Mouse (Mus musculus): ENCODE data around the gene Abat. TPM values are rescaled to one million over a fixed set of nuclear protein-coding genes. Genes with fewer than 3 reads are reported as not detected.

Abat gene
- polyA plus RNA-seq, 1 experiment from 2014 or later: 16.8 TPM

DNA sequence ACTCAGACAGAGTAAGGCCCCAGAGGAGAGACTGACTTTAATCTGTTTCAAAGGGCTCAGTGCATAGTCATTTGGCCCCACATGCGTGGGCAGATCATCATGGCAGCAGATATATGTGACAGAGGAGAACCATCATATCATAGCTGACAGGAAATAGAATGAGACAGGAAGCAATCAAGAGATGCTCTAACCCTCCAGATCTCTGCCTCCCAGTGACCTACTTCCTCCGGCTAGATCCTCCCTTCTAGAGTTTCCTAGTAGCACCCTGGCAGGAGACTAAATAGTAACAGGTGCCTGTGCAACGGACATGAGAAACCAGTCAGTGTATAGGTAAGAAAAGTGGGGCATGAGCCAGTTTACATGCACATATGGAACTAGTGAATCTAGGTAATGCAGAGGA, 97.2 kb downstream of the Abat start:
- WGBS: 69% methylated on average over 3 of the region's 3 CpGs
- TF ChIP-seq CTCF (IDR thresholded peaks at IDR 0.05; ENCODE audit: low read depth): no peak
- no peaks in the 10 kb centered on the region for H3K27me3 ChIP-seq (ENCODE audit: insufficient read depth, low read length)

DNA sequence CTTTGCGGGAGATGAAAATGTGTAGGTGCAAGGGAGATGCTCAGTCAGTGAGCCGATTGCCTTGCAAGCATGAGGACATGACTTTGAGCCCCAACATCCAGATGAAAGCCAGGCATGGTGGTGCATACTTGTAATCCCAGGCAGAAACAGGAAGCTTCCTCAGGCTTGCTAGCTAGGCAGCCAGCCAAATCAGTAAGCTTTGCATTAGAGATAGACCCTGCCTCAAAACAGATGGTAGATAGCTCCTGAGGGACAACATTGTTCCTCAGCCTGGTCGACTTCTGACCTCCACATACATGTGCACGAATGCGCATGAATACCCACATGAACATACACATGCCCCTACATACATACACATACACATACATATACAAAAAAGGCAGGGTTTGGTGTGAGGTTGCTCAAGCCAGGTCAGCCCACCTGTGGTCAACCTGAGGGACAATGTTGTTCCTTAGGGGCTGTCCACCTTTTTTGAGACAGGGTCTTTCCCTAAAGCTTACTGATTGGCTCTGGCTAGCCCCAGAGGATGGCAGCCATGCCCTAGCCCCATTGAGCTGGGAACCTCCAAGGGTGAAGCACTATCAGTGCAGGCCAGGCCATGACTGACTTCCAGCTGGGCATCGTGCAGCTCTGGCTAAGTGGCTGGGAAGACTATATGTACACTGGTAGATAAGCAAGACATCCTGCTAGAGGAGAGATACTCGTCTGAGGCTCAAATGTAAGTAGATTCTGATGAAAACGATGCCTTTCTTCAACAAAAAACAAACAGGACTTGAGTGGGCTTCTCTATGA, 99.2 kb downstream of the Abat start:
- ATAC-seq (ENCODE audit: insufficient read depth) (no peak), DNase-seq (no peak)
- H3K27me3 ChIP-seq (ENCODE audit: insufficient read depth, low read length): no peaks in the 10 kb centered on the region
- WGBS: 82% methylated on average over 8 of the region's 8 CpGs
- no peaks in the 10 kb centered on the region for H3K4me1 ChIP-seq (ENCODE audit: insufficient read depth)
- no peaks in the 10 kb centered on the region for H3K9me3 ChIP-seq (ENCODE audit: low read depth, low read length)
- TF ChIP-seq CTCF (IDR thresholded peaks at IDR 0.05; ENCODE audit: low read depth): no peak
- 0 out of 2 replicates have a peak, but pooled peaks cover 3% of the 10 kb centered on the region for H3K36me3 ChIP-seq (ENCODE audit: insufficient read depth)
- H3K4me3 ChIP-seq (ENCODE audit: low read depth, low read length): no peak overlapping the region
- H3K9ac ChIP-seq: no peak overlapping the region
- H3K4me2 ChIP-seq: no peak overlapping the region
- H3K27ac ChIP-seq (ENCODE audit: low read depth): no peak overlapping the region

More for the DNA sequence above, 97.2 kb downstream of the Abat start:
- ATAC-seq (ENCODE audit: insufficient read depth): no peak
- no peaks in the 10 kb centered on the region for H3K9me3 ChIP-seq (ENCODE audit: low read depth, low read length)
- no peak overlapping the region for H3K9ac ChIP-seq
- DNase-seq: no peak
- no peak overlapping the region for H3K27ac ChIP-seq (ENCODE audit: low read depth)
- no peaks in the 10 kb centered on the region for H3K4me1 ChIP-seq (ENCODE audit: insufficient read depth)
- no peak overlapping the region for H3K4me3 ChIP-seq (ENCODE audit: low read depth, low read length)
- 0 out of 2 replicates have a peak, but pooled peaks cover 3% of the 10 kb centered on the region for H3K36me3 ChIP-seq (ENCODE audit: insufficient read depth)
- no peak overlapping the region for H3K4me2 ChIP-seq

DNA sequence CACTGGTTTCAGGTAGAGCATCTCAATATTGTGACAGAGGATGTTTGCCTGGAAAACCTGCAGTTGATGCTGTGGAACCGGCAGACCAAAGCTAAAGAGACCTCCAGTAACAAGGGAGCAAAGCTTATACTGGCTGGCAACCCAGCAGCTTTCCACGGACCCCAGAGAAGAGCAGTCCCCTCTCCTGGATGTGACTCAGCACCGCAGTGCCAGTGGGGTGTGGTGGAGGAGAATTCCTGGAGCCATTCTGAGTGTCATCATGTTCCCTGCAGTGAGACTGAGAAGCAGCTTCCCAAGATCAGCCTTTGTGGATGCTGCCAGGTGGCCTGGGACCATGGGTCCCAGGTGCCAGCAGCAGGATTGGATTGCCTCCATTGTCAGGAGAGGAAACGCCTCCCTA, 99.8 kb downstream of the Abat start:
- Histone ChIP-seq H3K4me3 (ENCODE audit: low read depth, low read length) (no peak overlapping the region), H3K9me3 (ENCODE audit: low read depth, low read length) (no peaks in the 10 kb centered on the region), H3K4me2 (no peak overlapping the region), H3K27me3 (ENCODE audit: insufficient read depth, low read length) (no peaks in the 10 kb centered on the region), H3K27ac (ENCODE audit: low read depth) (no peak overlapping the region), H3K9ac (no peak overlapping the region), H3K36me3 (ENCODE audit: insufficient read depth) (0 out of 2 replicates have a peak, but pooled peaks cover 3% of the 10 kb centered on the region), H3K4me1 (ENCODE audit: insufficient read depth) (no peaks in the 10 kb centered on the region)
- no peak for DNase-seq
- 78% methylated on average over 4 of the region's 4 CpGs for WGBS
- ATAC-seq (ENCODE audit: insufficient read depth): no peak
- TF ChIP-seq CTCF (IDR thresholded peaks at IDR 0.05; ENCODE audit: low read depth): no peak

DNA sequence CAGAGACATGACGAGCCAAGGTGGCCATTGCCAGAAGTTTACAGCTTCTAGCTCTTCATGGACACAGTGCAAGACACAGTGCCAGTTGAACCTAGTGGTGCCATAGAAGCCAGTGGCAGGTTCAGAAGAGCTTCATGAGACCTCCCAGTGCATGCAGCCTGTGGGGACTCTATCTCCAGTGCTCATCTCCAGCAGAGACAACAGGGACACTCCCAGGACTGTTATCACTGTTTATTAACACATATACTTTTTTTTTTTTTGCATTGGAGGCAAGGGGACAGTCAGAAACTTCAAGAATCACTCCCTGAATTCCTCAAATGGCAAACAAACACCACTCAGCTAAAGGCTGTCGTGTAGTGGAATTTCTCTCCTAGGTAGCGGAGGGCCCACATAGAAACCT, 100.2 kb downstream of the Abat start:
- Histone ChIP-seq H3K4me2 (no peak overlapping the region), H3K27me3 (ENCODE audit: insufficient read depth, low read length) (no peaks in the 10 kb centered on the region), H3K4me3 (ENCODE audit: low read depth, low read length) (no peak overlapping the region), H3K36me3 (ENCODE audit: insufficient read depth) (0 out of 2 replicates have a peak, but pooled peaks cover 3% of the 10 kb centered on the region), H3K9me3 (ENCODE audit: low read depth, low read length) (no peaks in the 10 kb centered on the region), H3K27ac (ENCODE audit: low read depth) (no peak overlapping the region), H3K9ac (no peak overlapping the region), H3K4me1 (ENCODE audit: insufficient read depth) (no peaks in the 10 kb centered on the region)
- ATAC-seq (ENCODE audit: insufficient read depth) (no peak), DNase-seq (no peak)
- TF ChIP-seq CTCF (IDR thresholded peaks at IDR 0.05; ENCODE audit: low read depth): no peak
- WGBS: 75% methylated on average over 3 of the region's 3 CpGs

DNA sequence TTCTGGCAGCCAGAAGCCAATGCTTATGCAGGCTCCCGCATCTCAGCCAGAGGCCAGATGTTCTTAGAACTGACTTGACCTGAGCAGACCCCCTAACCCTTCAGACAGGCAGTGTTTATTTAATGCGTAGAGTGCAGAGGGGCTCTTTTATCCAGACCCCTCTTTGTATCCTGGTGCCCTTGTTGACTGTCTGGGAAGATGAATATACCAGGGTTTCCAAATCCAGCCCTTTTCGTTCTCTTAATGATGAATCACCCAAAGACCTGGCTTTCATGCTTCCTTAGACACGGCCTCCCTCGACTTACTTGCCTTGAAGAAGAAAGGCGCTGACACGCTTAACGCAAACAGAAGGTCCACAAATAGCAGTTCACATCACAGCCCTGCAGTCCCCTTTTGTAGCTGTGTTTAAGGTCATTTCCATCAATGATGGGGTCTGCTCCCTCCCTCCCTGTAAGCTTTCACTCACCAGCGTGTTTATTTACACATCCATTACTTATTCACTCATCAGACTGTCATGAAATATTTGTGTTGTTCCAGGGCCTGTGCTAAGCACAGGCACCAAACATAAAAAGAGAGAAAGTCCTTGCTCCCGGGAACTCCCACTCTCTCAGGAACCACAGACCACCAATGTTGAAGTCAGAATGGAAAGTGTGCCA, 106.6 kb downstream of the Abat start:
- Histone ChIP-seq H3K27ac (ENCODE audit: low read depth) (no peak overlapping the region), H3K4me1 (ENCODE audit: insufficient read depth) (no peaks in the 10 kb centered on the region), H3K4me3 (ENCODE audit: low read depth, low read length) (no peak overlapping the region), H3K27me3 (ENCODE audit: insufficient read depth, low read length) (no peaks in the 10 kb centered on the region), H3K9me3 (ENCODE audit: low read depth, low read length) (no peaks in the 10 kb centered on the region), H3K4me2 (no peak overlapping the region), H3K36me3 (ENCODE audit: insufficient read depth) (no peaks in the 10 kb centered on the region), H3K9ac (no peak overlapping the region)
- ATAC-seq (ENCODE audit: insufficient read depth) (peak; percentile 45), DNase-seq (peak; percentile 38)
- TF ChIP-seq CTCF (IDR thresholded peaks at IDR 0.05; ENCODE audit: low read depth): no peak
- WGBS: 13% methylated on average over 10 of the region's 10 CpGs

DNA sequence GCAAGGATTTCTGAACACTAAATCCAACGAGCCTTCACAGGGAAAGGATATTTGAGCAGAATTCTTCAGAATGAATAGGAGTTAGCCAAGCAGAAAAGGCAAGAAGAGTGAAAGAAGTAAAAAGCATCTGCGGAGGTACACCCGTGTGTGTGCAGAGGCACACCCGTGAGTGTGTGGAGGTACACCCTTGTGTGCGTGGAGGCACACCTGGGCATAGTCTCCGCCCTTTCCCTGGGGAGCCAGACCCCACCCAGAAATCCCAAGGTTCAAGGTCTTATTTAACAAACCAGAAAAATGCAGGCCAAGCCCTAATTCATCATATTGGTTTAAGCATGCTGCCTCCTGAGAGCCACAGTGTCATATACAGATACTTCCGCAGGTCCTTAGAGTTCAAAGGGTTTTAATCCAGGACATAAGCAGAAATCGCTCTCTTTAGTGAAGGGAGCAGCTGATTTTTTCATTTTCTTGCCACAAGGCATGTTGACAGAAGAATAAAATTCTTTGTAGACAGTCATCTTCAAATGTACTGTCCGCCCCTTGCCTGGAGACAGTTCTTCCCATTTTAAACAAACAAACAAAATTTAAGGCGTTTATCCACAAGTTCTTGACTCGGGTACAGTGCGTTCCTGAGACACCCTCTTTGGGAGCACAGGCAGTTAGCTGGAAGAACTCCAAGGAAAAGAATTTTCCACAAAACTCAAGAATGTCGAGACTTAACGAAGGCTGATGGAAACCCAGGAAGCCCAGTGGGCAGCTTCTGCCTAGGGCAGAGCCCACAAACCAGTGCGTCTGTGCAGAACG, 107.3 kb downstream of the Abat start:
- no peak; the same call in 1 of the 2 replicates for ATAC-seq (ENCODE audit: insufficient read depth)
- no peak overlapping the region for H3K4me3 ChIP-seq (ENCODE audit: low read depth, low read length)
- peak; percentile 34 for DNase-seq
- TF ChIP-seq CTCF (IDR thresholded peaks at IDR 0.05; ENCODE audit: low read depth): no peak
- no peaks in the 10 kb centered on the region for H3K27me3 ChIP-seq (ENCODE audit: insufficient read depth, low read length)
- H3K4me2 ChIP-seq: no peak overlapping the region
- no peaks in the 10 kb centered on the region for H3K36me3 ChIP-seq (ENCODE audit: insufficient read depth)
- H3K27ac ChIP-seq (ENCODE audit: low read depth): no peak overlapping the region
- 48% methylated on average over 16 of the region's 16 CpGs for WGBS
- H3K4me1 ChIP-seq (ENCODE audit: insufficient read depth): no peaks in the 10 kb centered on the region
- no peaks in the 10 kb centered on the region for H3K9me3 ChIP-seq (ENCODE audit: low read depth, low read length)
- no peak overlapping the region for H3K9ac ChIP-seq

DNA sequence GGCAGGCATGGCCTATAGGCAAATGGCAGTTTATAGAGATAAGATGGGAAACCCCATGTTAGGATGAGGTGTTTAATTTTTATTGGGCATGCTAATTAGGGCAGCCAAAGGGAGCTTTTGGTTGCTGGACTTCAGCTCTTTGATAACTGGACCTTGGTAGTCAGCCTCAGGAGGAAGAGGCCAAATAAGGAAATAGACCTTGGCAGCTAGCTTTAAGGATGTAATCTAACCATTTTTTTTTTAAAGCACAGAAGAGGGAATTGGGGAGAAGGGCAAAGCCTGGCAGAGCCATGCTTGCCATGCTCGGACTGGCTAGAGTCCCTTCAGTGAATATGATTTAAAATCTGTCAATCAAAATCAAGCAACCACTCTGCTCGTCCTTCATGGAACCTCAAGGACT, 117.2 kb downstream of the Abat start:
- H3K4me1 ChIP-seq (ENCODE audit: insufficient read depth): no peaks in the 10 kb centered on the region
- DNase-seq (no peak), ATAC-seq (ENCODE audit: insufficient read depth) (no peak)
- H3K4me3 ChIP-seq (ENCODE audit: low read depth, low read length): no peak overlapping the region
- 70% methylated on average over 2 of the region's 2 CpGs for WGBS
- H3K9ac ChIP-seq: no peak overlapping the region
- TF ChIP-seq CTCF (IDR thresholded peaks at IDR 0.05; ENCODE audit: low read depth): no peak
- H3K4me2 ChIP-seq: no peak overlapping the region
- no peaks in the 10 kb centered on the region for H3K27me3 ChIP-seq (ENCODE audit: insufficient read depth, low read length)
- no peak overlapping the region for H3K27ac ChIP-seq (ENCODE audit: low read depth)
- H3K9me3 ChIP-seq (ENCODE audit: low read depth, low read length): no peaks in the 10 kb centered on the region
- peaks cover 29% of the 10 kb centered on the region for H3K36me3 ChIP-seq (ENCODE audit: insufficient read depth)
